Mouse (Mus musculus) olfactory bulb, adult 2 months (tissue): ENCODE results near the gene 2210011C24Rik.

ENCODE experiments used
- CTCF ChIP-seq: fragments of 200-500 bp; IDR thresholded peaks from 2 replicates; pipeline ENCODE4 v1.5.1; 2012; ENCODE audit warnings: low read depth, mild to moderate bottlenecking, low read length, moderate library complexity; ENCODE audit not compliant: insufficient read depth
- POLR2A ChIP-seq: fragments of 200-500 bp; IDR thresholded peaks from 2 replicates; pipeline ENCODE4 v1.6.1; 2012; ENCODE audit warnings: mild to moderate bottlenecking, low read depth, low read length, moderate library complexity; ENCODE audit not compliant: insufficient read depth

GRCm38 (mm10) chr8:84052746-84053145, 40.8 kb upstream of the 2210011C24Rik start:
- no peak for TF ChIP-seq POLR2A
- TF ChIP-seq CTCF: no peak
